Mouse (Mus musculus): ENCODE results near the gene Srebf2.
A peak's percentile ranks its signal among the peaks of the same experiment; 100 is the strongest.

Gene Srebf2

DNA sequence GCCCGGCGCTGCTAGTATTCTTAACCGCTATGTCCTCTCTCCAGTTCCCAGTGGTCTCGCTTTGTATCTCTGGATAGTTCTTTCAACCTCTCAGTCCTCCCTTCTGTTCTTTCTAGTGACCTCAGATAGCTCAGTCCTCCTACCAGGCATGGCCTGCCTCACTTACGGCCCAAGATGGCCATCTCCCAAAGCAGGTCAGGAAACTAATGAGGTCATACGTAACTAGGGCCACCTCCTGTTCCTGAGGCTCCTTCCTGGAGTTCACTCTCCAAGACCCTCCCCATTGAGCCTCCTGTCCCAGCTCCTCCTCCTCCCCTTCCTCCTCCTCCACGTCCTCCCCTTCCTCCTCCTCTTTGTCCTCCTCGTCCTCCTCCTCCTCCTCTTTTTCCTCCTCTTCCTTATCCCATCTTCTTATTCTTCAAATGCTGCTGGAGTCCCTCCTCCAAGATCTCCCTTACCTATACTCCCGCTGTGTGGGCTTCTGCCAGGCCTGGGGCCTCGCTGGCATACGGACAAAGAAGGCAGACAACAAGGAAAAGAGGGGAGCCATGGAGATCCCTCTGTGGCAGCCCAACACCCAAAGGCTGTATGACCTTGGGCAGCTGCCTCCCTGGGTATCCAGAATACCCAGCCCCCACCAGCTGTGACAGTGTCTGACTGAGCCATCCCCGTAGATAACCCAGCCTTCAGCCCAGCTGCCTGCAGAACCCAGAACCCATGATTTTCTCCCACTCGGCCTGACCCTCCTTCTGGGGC, 62.5 kb downstream of the Srebf2 start:
- peaks cover 77% of the 10 kb centered on the region for H3K27me3 ChIP-seq (ENCODE audit: insufficient read depth, low read length)
- no peaks in the 10 kb centered on the region for H3K9me3 ChIP-seq (ENCODE audit: low read length)
- no peak overlapping the region for H3K4me3 ChIP-seq (replicated peaks; ENCODE audit: low read length)
- TF ChIP-seq CTCF (conservative IDR thresholded peaks at IDR 0.05; ENCODE audit: low read length) (no peak), NANOG (IDR thresholded peaks at IDR 0.05; ENCODE audit: borderline replicate concordance, low read length) (no peak), POU5F1 (IDR thresholded peaks at IDR 0.05; ENCODE audit: borderline replicate concordance, low read length) (no peak)
- peaks cover 30% of the 10 kb centered on the region for H3K36me3 ChIP-seq (ENCODE audit: insufficient read depth, low read length)
- peaks cover 65% of the 10 kb centered on the region for H3K4me1 ChIP-seq (replicated peaks; ENCODE audit: low read depth, low read length)

DNA sequence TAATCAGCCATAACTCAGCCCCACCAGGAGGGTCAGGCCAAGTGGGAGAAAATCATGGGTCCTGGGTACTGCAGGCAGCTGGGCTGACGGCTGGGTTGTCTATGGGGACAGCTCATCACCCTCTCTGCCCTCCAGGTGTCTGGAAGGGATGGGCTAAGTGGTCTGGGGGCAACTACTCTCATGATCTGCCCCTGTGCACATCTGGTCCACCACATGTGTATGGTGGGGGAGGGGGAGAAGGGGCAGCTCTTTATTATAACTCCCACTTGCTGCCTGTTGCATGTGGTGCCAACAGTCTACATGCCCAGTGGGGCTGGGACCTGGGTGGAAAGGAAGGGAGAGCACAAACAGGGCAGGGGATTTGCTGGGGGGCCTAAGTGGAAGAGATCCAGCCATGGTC, 63.8 kb downstream of the Srebf2 start:
- Histone ChIP-seq H3K4me3 (replicated peaks; ENCODE audit: low read length) (no peak overlapping the region), H3K36me3 (ENCODE audit: insufficient read depth, low read length) (peaks cover 16% of the 10 kb centered on the region), H3K4me1 (replicated peaks; ENCODE audit: low read depth, low read length) (peaks cover 64% of the 10 kb centered on the region), H3K9me3 (ENCODE audit: low read length) (no peaks in the 10 kb centered on the region), H3K27me3 (ENCODE audit: insufficient read depth, low read length) (peaks cover 90% of the 10 kb centered on the region)
- TF ChIP-seq POU5F1 (IDR thresholded peaks at IDR 0.05; ENCODE audit: borderline replicate concordance, low read length) (no peak), NANOG (IDR thresholded peaks at IDR 0.05; ENCODE audit: borderline replicate concordance, low read length) (no peak), CTCF (conservative IDR thresholded peaks at IDR 0.05; ENCODE audit: low read length) (no peak)

DNA sequence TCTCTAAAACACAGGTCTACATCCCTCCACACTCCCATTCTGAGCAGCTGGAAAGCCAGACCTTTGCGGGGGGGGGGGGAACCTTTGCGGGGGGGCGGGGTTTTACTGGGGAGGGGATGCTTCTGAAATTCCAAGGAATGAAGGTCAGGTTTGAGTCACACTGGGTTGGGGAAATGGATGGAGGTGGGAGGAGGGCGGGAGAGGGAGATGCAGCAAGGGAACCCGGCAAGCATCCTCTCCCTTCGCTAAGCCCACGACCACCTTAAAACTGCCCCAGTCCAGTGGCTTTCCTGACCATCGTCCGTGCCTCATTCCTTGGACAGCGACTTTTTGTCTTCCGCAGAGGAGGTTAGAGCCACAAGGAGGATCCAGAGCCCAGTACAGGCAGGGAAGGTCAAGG, 64.3 kb downstream of the Srebf2 start:
- no peak for TF ChIP-seq CTCF (conservative IDR thresholded peaks at IDR 0.05; ENCODE audit: low read length)
- TF ChIP-seq POU5F1 (IDR thresholded peaks at IDR 0.05; ENCODE audit: borderline replicate concordance, low read length): no peak
- TF ChIP-seq NANOG (IDR thresholded peaks at IDR 0.05; ENCODE audit: borderline replicate concordance, low read length): no peak
- peaks cover 12% of the 10 kb centered on the region for H3K36me3 ChIP-seq (ENCODE audit: insufficient read depth, low read length)
- peaks cover 64% of the 10 kb centered on the region for H3K4me1 ChIP-seq (replicated peaks; ENCODE audit: low read depth, low read length)

DNA sequence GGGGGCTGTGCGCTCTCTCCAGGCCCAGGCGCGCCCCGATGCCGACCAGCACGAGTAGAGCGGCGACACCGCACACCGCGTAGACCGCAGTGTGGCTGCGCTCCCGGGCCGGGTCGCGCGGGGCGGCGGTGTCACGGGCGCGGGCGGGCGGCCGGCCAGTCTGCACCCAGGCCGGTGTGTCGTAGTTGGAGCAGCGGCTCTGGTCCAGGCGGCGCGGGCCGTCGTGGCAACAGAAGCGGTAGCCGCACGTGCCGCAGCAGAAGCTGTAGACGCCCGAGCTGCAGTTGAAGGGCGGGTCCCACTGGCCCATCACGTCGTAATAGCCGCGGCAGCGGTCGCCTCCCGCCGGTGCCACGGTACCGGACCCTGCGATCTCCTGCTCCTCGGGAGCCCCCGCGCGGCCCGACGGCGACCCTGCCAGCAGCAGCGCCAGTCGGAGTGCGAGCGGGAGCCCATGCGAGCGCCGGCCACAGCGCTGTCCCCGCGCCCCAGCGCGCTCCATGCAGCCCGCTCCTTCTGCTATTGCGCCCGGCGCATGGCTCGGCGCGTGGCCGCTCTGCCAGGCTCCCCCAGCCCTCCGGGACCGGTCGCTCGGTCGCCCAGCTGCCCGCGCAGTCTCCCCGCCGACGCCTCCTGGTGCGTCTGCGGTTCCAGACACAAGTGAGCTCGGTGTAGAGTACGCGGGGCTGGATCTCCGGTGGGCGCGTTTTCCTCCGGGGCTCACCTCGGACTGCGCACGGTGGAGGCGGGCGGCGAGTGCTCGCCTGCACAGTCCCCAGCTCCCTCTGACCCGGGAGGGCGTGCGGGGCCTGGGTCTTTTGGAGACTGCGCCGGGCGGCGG, 65.2 kb downstream of the Srebf2 start:
- H3K4me3 ChIP-seq (replicated peaks; ENCODE audit: low read length): peak overlapping the region; percentile 81
- TF ChIP-seq POU5F1 (IDR thresholded peaks at IDR 0.05; ENCODE audit: borderline replicate concordance, low read length): no peak
- no peak for TF ChIP-seq CTCF (conservative IDR thresholded peaks at IDR 0.05; ENCODE audit: low read length)
- TF ChIP-seq NANOG (IDR thresholded peaks at IDR 0.05; ENCODE audit: borderline replicate concordance, low read length): no peak
- peaks cover 96% of the 10 kb centered on the region for H3K27me3 ChIP-seq (ENCODE audit: insufficient read depth, low read length)
- H3K36me3 ChIP-seq (ENCODE audit: insufficient read depth, low read length): peaks cover 7% of the 10 kb centered on the region; the same call in 1 of the 2 replicates
- peaks cover 65% of the 10 kb centered on the region for H3K4me1 ChIP-seq (replicated peaks; ENCODE audit: low read depth, low read length)
- H3K9me3 ChIP-seq (ENCODE audit: low read length): no peaks in the 10 kb centered on the region

More for the DNA sequence above, 64.3 kb downstream of the Srebf2 start:
- no peaks in the 10 kb centered on the region for H3K9me3 ChIP-seq (ENCODE audit: low read length)
- peaks cover 95% of the 10 kb centered on the region for H3K27me3 ChIP-seq (ENCODE audit: insufficient read depth, low read length)
- peak overlapping the region; percentile 81 for H3K4me3 ChIP-seq (replicated peaks; ENCODE audit: low read length)

DNA sequence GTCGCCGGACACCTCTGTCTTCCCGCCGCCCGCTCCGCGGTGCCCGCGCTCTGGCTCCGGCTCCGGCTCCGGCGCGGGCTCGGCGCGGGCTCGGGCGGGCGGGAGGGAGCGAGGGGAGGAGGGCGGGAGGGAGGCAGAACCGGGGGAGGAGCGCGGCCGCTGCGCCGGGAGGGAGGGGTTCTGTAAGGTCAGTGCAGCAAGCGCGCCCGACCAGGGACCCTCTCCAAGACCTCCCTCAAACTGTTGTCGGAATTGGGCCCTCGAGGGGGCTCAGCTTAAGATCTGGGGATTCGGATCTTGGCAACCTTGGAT, 65.7 kb downstream of the Srebf2 start, which contains the start of gene Shisa8:
Shisa8 (minus strand) TSS at position 64 of the 312 bp plus-strand sequence.
- Histone ChIP-seq H3K36me3 (ENCODE audit: insufficient read depth, low read length) (peaks cover 7% of the 10 kb centered on the region; the same call in 1 of the 2 replicates), H3K4me1 (replicated peaks; ENCODE audit: low read depth, low read length) (peaks cover 66% of the 10 kb centered on the region), H3K4me3 (replicated peaks; ENCODE audit: low read length) (peak within 1 kb of the TSS; percentile 81), H3K9me3 (ENCODE audit: low read length) (no peaks in the 10 kb centered on the region), H3K27me3 (ENCODE audit: insufficient read depth, low read length) (peaks cover 93% of the 10 kb centered on the region)
- TF ChIP-seq NANOG (IDR thresholded peaks at IDR 0.05; ENCODE audit: borderline replicate concordance, low read length) (no peak), POU5F1 (IDR thresholded peaks at IDR 0.05; ENCODE audit: borderline replicate concordance, low read length) (no peak), CTCF (conservative IDR thresholded peaks at IDR 0.05; ENCODE audit: low read length) (no peak)

DNA sequence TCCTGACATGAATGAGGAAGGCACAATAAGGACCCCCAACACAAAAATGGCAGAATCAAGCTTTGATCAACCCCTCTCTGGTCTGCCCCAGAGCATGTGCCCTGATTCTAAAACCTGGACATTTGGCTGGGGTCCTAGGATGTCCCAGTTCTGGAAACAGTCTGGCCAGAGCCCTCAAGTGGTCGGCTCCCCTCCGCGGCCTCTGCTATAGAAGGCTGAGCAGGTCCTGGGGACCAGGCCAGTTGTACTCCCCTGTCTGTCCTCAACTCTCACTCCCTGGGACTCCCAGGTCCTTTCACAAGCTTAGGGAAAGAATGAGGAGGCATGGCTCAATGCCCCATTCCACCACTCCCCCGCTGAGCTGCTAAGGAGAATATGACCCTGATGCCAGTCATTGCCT, 66.2 kb downstream of the Srebf2 start:
- peaks cover 88% of the 10 kb centered on the region for H3K27me3 ChIP-seq (ENCODE audit: insufficient read depth, low read length)
- no peaks in the 10 kb centered on the region for H3K9me3 ChIP-seq (ENCODE audit: low read length)
- no peak for TF ChIP-seq NANOG (IDR thresholded peaks at IDR 0.05; ENCODE audit: borderline replicate concordance, low read length)
- no peak for TF ChIP-seq CTCF (conservative IDR thresholded peaks at IDR 0.05; ENCODE audit: low read length)
- no peak for TF ChIP-seq POU5F1 (IDR thresholded peaks at IDR 0.05; ENCODE audit: borderline replicate concordance, low read length)
- peak overlapping the region; percentile 41 for H3K4me3 ChIP-seq (replicated peaks; ENCODE audit: low read length)
- peaks cover 66% of the 10 kb centered on the region for H3K4me1 ChIP-seq (replicated peaks; ENCODE audit: low read depth, low read length)
- H3K36me3 ChIP-seq (ENCODE audit: insufficient read depth, low read length): peaks cover 7% of the 10 kb centered on the region; the same call in 1 of the 2 replicates

DNA sequence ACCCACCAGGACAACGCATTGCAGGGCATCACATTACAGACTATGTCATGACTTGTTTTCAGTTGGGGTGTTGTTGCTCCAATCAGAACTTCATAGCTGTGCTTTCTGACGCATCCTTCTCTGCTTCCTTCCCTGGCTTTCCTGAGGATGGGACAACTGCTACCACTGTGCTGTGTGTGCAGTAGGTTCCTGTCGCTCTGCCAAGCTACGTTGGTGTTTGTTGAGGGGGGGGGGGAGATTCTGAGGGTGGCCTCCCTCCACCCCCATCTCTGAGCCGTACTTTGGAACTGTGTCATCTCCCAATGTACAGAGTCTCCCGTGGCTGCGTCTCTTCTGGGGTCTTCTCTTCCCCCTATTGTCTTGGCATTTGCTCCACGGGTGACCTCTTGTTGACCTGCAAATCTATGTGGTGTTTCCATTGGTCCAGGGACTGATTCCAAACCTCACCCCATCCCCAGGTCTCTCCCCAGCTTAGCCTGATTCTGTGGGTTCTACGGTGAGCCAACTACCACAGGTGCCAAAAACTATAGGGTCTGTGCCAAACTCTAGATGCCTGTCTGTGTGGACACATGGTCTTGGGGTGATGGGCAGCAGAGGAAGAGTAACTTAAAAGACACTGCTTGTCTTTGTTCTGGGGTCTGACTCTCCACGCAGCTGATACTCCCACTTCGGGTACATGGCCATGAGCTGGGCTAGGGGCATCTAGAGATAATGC, 68.5 kb downstream of the Srebf2 start:
- Histone ChIP-seq H3K36me3 (ENCODE audit: insufficient read depth, low read length) (peaks cover 3% of the 10 kb centered on the region; the same call in 1 of the 2 replicates), H3K27me3 (ENCODE audit: insufficient read depth, low read length) (peaks cover 67% of the 10 kb centered on the region), H3K4me3 (replicated peaks; ENCODE audit: low read length) (peak overlapping the region; percentile 59), H3K4me1 (replicated peaks; ENCODE audit: low read depth, low read length) (peaks cover 78% of the 10 kb centered on the region), H3K9me3 (ENCODE audit: low read length) (no peaks in the 10 kb centered on the region)
- TF ChIP-seq CTCF (conservative IDR thresholded peaks at IDR 0.05; ENCODE audit: low read length) (no peak), POU5F1 (IDR thresholded peaks at IDR 0.05; ENCODE audit: borderline replicate concordance, low read length) (no peak)
